Mouse (Mus musculus) heart, adult 2 months (tissue): ENCODE results near the gene Gm11444.

Experiments used
- CTCF ChIP-seq: fragments of 200-600 bp; IDR thresholded peaks from 2 replicates; pipeline ENCODE4 v1.8.1; 2022; ENCODE audit warnings: antibody characterized with exemption, mild to moderate bottlenecking, moderate library complexity
- POLR2A ChIP-seq: fragments of 200-500 bp; IDR thresholded peaks from 2 replicates; pipeline ENCODE4 v1.6.1; 2011; ENCODE audit warnings: mild to moderate bottlenecking, low read depth, low read length, control low read depth; ENCODE audit not compliant: insufficient read depth

DNA sequence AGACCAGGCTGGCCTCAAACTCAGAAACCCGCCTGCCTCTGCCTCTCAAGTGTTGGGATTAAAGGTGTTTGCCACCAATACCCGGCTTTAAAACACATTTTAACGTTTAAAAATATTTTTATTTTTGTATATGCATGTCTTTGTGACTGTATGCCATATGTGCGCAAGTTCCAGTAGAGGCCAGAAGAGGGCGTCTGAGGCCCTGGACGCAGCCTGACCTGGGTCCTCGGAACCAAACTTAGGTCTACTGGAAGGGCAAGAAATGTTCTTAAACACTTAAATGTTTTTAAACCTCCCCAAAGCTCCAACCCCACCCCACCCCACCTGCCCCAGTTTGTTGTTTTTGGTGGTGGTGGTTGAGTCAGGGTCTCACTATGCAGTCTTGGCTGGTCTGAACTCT is 14.2 kb upstream of the Gm11444 start:
- TF ChIP-seq POLR2A (no peak), CTCF (peak; percentile 53)
